Mouse (Mus musculus) cortical plate, adult 2 months (tissue): ENCODE measurements at regions not wholly inside any gene's neighbourhood (a gene's known extent, or its start where the extent isn't known, plus 50 kb on each side); places are given as distances from the start of the nearest gene placed in this dataset.

Experiments used
- CTCF ChIP-seq: fragments of 200-500 bp; IDR thresholded peaks from 2 replicates; pipeline ENCODE4 v1.5.1; 2011; ENCODE audit warnings: mild to moderate bottlenecking, control low read depth, low read length; ENCODE audit not compliant: insufficient read depth; ENCODE audit errors: extremely low read depth
- POLR2A ChIP-seq: fragments of 200-500 bp; IDR thresholded peaks from 2 replicates; pipeline ENCODE4 v1.6.1; 2011; ENCODE audit warnings: mild to moderate bottlenecking, low read length, control low read depth; ENCODE audit not compliant: insufficient read depth; ENCODE audit errors: extremely low read depth

DNA sequence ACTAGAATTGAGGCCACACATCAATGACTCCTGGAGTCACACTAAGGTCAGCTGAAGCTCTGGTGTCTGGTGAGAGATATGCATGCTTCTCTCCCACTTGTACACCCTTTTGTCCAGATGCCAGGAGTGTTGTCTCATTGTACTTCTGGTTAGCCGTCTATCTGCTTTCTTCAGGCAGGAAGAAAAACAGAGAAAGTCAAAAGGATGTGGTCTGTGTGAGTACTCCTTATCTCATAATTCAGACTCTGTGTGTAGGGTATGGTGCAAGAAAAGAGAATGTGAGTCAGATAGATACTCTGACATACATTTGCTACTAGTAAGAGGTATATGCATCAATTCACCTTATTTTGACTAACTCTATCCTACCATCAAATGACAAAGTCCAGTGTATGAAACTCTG, 92.9 kb upstream of the Mtap start:
- TF ChIP-seq POLR2A, result no peak
- TF ChIP-seq CTCF, result no peak
